Mouse (Mus musculus) liver, adult 2 months (tissue): ENCODE data around the gene Spint2.

Source experiments
- CTCF ChIP-seq: fragments of 200-500 bp; IDR thresholded peaks from 2 replicates; pipeline ENCODE4 v1.5.1; 2011; ENCODE audit warnings: low read depth, low read length, control low read depth
- POLR2A ChIP-seq: fragments of 200-500 bp; IDR thresholded peaks from 2 replicates; pipeline ENCODE4 v1.6.1; 2011; ENCODE audit warnings: low read length, control low read depth; ENCODE audit not compliant: insufficient read depth; ENCODE audit errors: extremely low read depth

DNA sequence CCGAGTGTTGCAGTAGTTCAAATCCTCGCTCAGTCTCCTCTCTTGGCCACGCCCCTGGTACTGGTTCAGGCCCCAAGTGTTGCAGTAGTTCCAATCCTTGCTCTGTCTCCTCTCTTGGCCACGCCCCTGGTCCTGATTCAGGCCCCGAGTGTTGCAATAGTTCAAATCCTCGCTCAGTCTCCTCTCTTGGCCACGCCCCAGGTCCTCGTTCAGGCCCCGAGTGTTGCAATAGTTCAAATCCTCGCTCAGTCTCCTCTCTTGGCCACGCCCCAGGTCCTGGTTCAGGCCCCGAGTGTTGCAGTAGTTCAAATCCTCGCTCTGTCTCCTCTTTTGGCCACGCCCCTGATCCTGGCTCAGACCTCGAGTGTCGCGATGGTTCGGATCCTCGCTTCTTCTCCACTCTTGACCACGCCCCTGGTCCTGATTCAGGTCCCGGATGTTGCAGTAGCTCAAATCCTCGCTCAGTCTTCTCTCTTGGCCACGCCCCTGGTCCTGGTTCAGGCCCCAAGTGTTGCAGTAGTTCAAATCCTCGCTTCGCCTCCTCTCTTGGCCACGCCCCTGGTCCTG is 69.4 kb downstream of the Spint2 start:
- TF ChIP-seq CTCF (no peak), POLR2A (no peak)
